Mouse (Mus musculus) myocyte (in vitro differentiated cells): ENCODE results near the gene Odc1. TPM values are rescaled to one million over a fixed set of nuclear protein-coding genes. Genes with fewer than 3 reads are reported as not detected.

Experiments used
- H3K27me3 ChIP-seq: one replicate; pipeline ENCODE4 v1.6.1; 2011; ENCODE audit not compliant: control insufficient read depth, insufficient read depth, insufficient read length
- H3K36me3 ChIP-seq: one replicate; pipeline ENCODE4 v1.6.1; 2011; ENCODE audit not compliant: control insufficient read depth, insufficient read depth
- H3K4me2 ChIP-seq: one replicate; pipeline ENCODE4 v1.6.1; 2011; ENCODE audit warnings: low read depth, control low read depth
- H3K4me3 ChIP-seq: one replicate; pipeline ENCODE4 v1.5.1; 2011; ENCODE audit warnings: mild to moderate bottlenecking, control low read depth, moderate library complexity
- H3K79me2 ChIP-seq: one replicate; pipeline ENCODE4 v1.6.1; 2011; ENCODE audit not compliant: control insufficient read depth, insufficient read depth
- H3ac ChIP-seq: one replicate; pipeline ENCODE4 v1.6.1; 2011; ENCODE audit not compliant: control insufficient read depth, insufficient read length
- CEBPB ChIP-seq: IDR thresholded peaks from 2 replicates; pipeline ENCODE4 v1.6.1; 2011; ENCODE audit warnings: mild to moderate bottlenecking, moderate library complexity; ENCODE audit not compliant: poor library complexity, insufficient read depth, severe bottlenecking
- E2F4 ChIP-seq: IDR thresholded peaks from one replicate; pipeline ENCODE4 v1.6.1; 2011; ENCODE audit warnings: mild to moderate bottlenecking, control low read depth, moderate library complexity; ENCODE audit not compliant: insufficient read depth
- MAX ChIP-seq: IDR thresholded peaks from one replicate; pipeline ENCODE4 v1.6.1; 2011; ENCODE audit warnings: low read depth, mild to moderate bottlenecking, control low read depth
- MYOD1 ChIP-seq, 3 experiments: IDR thresholded peaks; one replicate each; pipeline ENCODE4 v1.6.1; 2011; ENCODE audit warnings: control low read depth in 2 of 3, low read depth in 2 of 3, mild to moderate bottlenecking in 2 of 3, moderate library complexity in 1 of 3; ENCODE audit not compliant: insufficient read length in 2 of 3, control insufficient read depth in 1 of 3
- MYOG ChIP-seq, 3 experiments: IDR thresholded peaks; one replicate each; pipeline ENCODE4 v1.6.1; 2011; ENCODE audit warnings: control low read depth in 2 of 3, low read depth in 2 of 3, mild to moderate bottlenecking in 2 of 3; ENCODE audit not compliant: insufficient read length in 2 of 3, control insufficient read depth in 1 of 3, insufficient read depth in 1 of 3
- POLR2A ChIP-seq: IDR thresholded peaks from one replicate; pipeline ENCODE4 v1.6.1; 2011; ENCODE audit warnings: low read depth, mild to moderate bottlenecking, control low read depth, moderate library complexity; ENCODE audit not compliant: insufficient read length
- POLR2AphosphoS2 ChIP-seq: IDR thresholded peaks from one replicate; pipeline ENCODE4 v1.6.1; 2011; ENCODE audit warnings: low read depth, control low read depth; ENCODE audit not compliant: insufficient read length
- REST ChIP-seq: IDR thresholded peaks from one replicate; pipeline ENCODE4 v1.6.1; 2011; ENCODE audit warnings: mild to moderate bottlenecking, control low read depth, moderate library complexity; ENCODE audit not compliant: insufficient read depth, insufficient read length
- SRF ChIP-seq: IDR thresholded peaks from one replicate; pipeline ENCODE4 v1.6.1; 2011; ENCODE audit warnings: low read depth; ENCODE audit not compliant: control insufficient read depth, insufficient read length
- TCF12 ChIP-seq: IDR thresholded peaks from one replicate; pipeline ENCODE4 v1.6.1; 2011; ENCODE audit warnings: mild to moderate bottlenecking, control low read depth; ENCODE audit not compliant: poor library complexity, insufficient read depth, severe bottlenecking
- TCF3 ChIP-seq: IDR thresholded peaks from one replicate; pipeline ENCODE4 v1.6.1; 2011; ENCODE audit warnings: low read depth, control low read depth; ENCODE audit not compliant: insufficient read length
- USF1 ChIP-seq: IDR thresholded peaks from one replicate; pipeline ENCODE4 v1.6.1; 2011; ENCODE audit warnings: low read depth, mild to moderate bottlenecking, control low read depth, moderate library complexity
- polyA plus RNA-seq: library from polyadenylated mRNA; unstranded; fragments of >200 nt; fragmentation: generic; extraction: Trizol; gene quantifications from one replicate; pipeline ENCODE4 v1.2.1, GENCODE M21; 2012; ENCODE audit warnings: missing spikeins

The Odc1 gene
- polyA plus RNA-seq, 1 experiment: 199 TPM

DNA sequence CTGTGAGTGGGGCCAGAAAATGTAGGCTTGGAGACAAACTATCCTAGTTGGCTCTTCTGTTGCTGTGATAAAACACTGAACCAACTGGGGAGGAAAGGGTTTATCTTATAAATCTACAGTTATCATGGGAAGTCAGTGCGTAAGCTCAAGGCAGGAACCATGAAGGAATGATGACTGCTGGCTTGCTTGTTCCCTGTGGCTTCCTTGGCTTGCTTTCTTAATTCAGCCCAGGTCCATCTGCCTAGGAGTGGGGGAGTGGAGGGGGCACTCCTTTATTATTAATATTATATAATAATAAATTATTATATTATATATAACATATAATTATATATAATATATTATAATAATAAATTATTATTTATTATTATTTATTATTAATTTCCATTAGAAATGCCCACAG lies 17.8 kb downstream of the Odc1 start:
- H3ac ChIP-seq: no peak overlapping the region
- H3K27me3 ChIP-seq: no peaks in the 10 kb centered on the region
- no peak for TF ChIP-seq MYOG (IDR thresholded peaks at IDR 0.05; ENCODE audit: control insufficient read depth in 1 of 3, insufficient read depth in 1 of 3, insufficient read length in 2 of 3, low read depth in 2 of 3)
- no peak for TF ChIP-seq TCF3
- TF ChIP-seq MYOD1 (IDR thresholded peaks at IDR 0.05; ENCODE audit: control insufficient read depth in 1 of 3, insufficient read length in 2 of 3, low read depth in 2 of 3): no peak
- no peak for TF ChIP-seq CEBPB
- no peak for TF ChIP-seq POLR2AphosphoS2
- TF ChIP-seq TCF12: no peak
- TF ChIP-seq E2F4: no peak
- TF ChIP-seq MAX: no peak
- no peak for TF ChIP-seq USF1
- no peak for TF ChIP-seq REST
- no peak for TF ChIP-seq SRF
- no peak for TF ChIP-seq POLR2A

DNA sequence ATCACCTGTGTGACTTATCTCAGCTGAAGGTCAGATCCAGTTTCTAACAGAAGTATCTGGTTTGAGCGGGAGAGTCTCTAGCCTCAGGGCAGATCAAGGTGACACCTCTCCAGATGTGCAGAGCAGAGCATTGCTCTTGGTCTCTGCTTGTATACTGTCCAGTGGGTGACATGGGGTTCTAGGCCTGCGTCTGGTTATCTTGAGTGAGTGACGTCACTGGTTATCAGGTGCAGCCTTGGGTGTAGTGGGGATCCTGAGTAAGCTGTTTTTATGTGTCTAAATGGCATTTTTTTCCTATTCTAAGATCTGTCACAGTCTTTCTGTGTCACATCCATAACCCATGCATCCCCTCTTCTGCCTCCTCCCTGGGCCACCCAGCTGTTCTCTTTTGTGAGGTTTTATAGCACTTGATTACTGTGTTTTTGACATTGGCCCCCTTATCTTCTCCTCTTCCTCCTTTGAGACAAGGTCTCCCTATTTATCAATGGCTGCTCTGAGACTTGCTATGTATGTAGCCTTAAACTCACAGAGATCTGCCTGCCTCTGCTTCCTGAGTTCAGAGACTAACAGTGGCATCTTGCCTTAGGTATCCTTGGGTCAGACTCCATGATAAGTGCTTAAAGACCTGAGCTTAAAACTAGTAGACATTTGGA lies 20.9 kb downstream of the Odc1 start:
- Histone ChIP-seq H3ac (no peak overlapping the region), H3K4me3 (no peak overlapping the region), H3K36me3 (no peaks in the 10 kb centered on the region), H3K79me2 (no peaks in the 10 kb centered on the region), H3K27me3 (no peaks in the 10 kb centered on the region), H3K4me2 (no peak overlapping the region)
- no peak for TF ChIP-seq MAX
- no peak for TF ChIP-seq USF1
- TF ChIP-seq REST: no peak
- no peak for TF ChIP-seq SRF
- no peak for TF ChIP-seq MYOG (IDR thresholded peaks at IDR 0.05; ENCODE audit: control insufficient read depth in 1 of 3, insufficient read depth in 1 of 3, insufficient read length in 2 of 3, low read depth in 2 of 3)
- no peak for TF ChIP-seq POLR2AphosphoS2
- TF ChIP-seq TCF12: no peak
- no peak for TF ChIP-seq CEBPB
- TF ChIP-seq POLR2A: no peak
- TF ChIP-seq E2F4: no peak
- no peak for TF ChIP-seq TCF3
- no peak for TF ChIP-seq MYOD1 (IDR thresholded peaks at IDR 0.05; ENCODE audit: control insufficient read depth in 1 of 3, insufficient read length in 2 of 3, low read depth in 2 of 3)

More for the DNA sequence above, 17.8 kb downstream of the Odc1 start:
- no peak overlapping the region for H3K4me2 ChIP-seq
- no peaks in the 10 kb centered on the region for H3K79me2 ChIP-seq
- H3K4me3 ChIP-seq: no peak overlapping the region
- H3K36me3 ChIP-seq: no peaks in the 10 kb centered on the region

DNA sequence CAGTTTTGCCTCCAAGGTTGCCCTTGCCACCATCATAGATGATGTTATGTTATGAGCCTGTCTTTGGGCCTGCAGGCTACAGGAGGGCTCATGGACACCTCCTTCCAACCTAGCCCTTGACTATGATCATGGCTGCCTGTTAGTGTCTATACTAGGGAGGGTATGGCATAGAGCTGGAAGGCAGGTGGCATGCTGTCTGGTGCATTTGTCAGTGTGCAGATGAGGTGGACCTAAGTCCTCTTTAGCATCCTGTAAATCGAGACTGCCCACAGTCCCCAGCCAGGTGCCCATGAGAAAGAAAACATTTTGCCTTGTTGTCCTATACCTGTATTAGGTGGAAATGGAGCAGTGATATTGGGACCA lies 21.4 kb downstream of the Odc1 start:
- Histone ChIP-seq H3ac (no peak overlapping the region), H3K36me3 (no peaks in the 10 kb centered on the region), H3K4me3 (no peak overlapping the region), H3K79me2 (no peaks in the 10 kb centered on the region), H3K27me3 (no peaks in the 10 kb centered on the region), H3K4me2 (no peak overlapping the region)
- TF ChIP-seq MYOG (IDR thresholded peaks at IDR 0.05; ENCODE audit: control insufficient read depth in 1 of 3, insufficient read depth in 1 of 3, insufficient read length in 2 of 3, low read depth in 2 of 3): no peak
- TF ChIP-seq REST: no peak
- TF ChIP-seq MAX: no peak

DNA sequence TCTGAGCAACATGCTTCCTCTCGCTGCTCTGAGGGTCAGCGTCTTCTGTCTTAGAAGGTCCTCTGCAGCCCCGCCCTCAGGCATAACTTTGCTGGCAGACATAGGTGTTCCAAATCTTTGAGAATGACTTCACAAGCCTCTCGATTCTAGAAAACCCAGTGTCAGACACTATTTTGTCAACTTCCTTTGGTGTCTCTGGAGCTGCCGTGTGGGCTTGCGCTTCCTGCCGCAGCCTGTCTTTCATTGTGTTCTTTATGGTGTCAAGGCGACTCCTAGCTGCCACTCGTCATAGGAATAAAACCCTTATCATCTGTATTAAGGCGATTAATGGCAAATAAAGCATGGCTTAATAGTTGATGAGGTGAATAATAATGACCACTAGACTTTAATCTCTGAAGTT lies 24.0 kb downstream of the Odc1 start:
- Histone ChIP-seq H3K4me3 (no peak overlapping the region), H3K4me2 (no peak overlapping the region), H3K27me3 (no peaks in the 10 kb centered on the region), H3K36me3 (no peaks in the 10 kb centered on the region), H3K79me2 (no peaks in the 10 kb centered on the region), H3ac (no peak overlapping the region)
- TF ChIP-seq USF1: no peak
- no peak for TF ChIP-seq SRF
- no peak for TF ChIP-seq MYOD1 (IDR thresholded peaks at IDR 0.05; ENCODE audit: control insufficient read depth in 1 of 3, insufficient read length in 2 of 3, low read depth in 2 of 3)
- TF ChIP-seq MAX: no peak
- TF ChIP-seq E2F4: no peak
- no peak for TF ChIP-seq TCF3
- TF ChIP-seq MYOG (IDR thresholded peaks at IDR 0.05; ENCODE audit: control insufficient read depth in 1 of 3, insufficient read depth in 1 of 3, insufficient read length in 2 of 3, low read depth in 2 of 3): no peak
- no peak for TF ChIP-seq POLR2A
- no peak for TF ChIP-seq TCF12
- TF ChIP-seq REST: no peak

DNA sequence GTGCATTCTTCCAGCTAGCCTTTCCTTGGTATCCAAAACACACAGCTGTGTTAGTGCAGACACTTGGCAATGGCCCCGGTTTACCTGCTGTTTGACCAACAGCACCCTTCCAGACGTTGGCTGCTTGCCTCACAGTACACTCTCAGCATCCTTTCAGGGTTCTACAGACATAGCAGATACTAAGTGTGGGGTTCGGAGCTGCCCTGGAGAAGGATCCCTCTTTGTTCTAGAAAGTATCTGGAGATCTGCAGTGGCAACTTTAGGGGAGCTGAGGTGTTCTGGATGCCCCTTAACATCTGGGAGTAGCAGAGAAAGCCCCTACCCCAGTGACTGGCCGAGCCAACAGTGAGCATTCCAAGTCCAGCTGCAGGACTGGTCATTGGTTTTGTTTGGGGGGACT lies 30.0 kb downstream of the Odc1 start:
- Histone ChIP-seq H3K27me3 (no peaks in the 10 kb centered on the region), H3K4me3 (no peak overlapping the region), H3ac (no peak overlapping the region), H3K4me2 (no peak overlapping the region), H3K79me2 (no peaks in the 10 kb centered on the region), H3K36me3 (no peaks in the 10 kb centered on the region)
- TF ChIP-seq REST (no peak), TCF3 (no peak), CEBPB (no peak), SRF (no peak), MYOD1 (IDR thresholded peaks at IDR 0.05; ENCODE audit: control insufficient read depth in 1 of 3, insufficient read length in 2 of 3, low read depth in 2 of 3) (no peak), MYOG (IDR thresholded peaks at IDR 0.05; ENCODE audit: control insufficient read depth in 1 of 3, insufficient read depth in 1 of 3, insufficient read length in 2 of 3, low read depth in 2 of 3) (no peak), MAX (no peak), POLR2AphosphoS2 (no peak), POLR2A (no peak), USF1 (no peak), E2F4 (no peak), TCF12 (no peak)
